Mouse (Mus musculus) liver, adult 2 months (tissue): ENCODE measurements around the gene Htra3. TPM values are rescaled to one million over a fixed set of nuclear protein-coding genes. Genes with fewer than 3 reads are reported as not detected.

ENCODE experiments used
- DNase-seq: peaks from one replicate; pipeline ENCODE4 v3.0.0-alpha.2; 2011; ENCODE audit warnings: low read depth, low spot score; ENCODE audit errors: extremely low read depth
- H3K27ac ChIP-seq: fragments of 200-500 bp; replicated peaks from 2 replicates; pipeline ENCODE4 v1.5.1; 2012; ENCODE audit warnings: low read depth, mild to moderate bottlenecking, control low read depth, inconsistent platforms, low read length; ENCODE audit not compliant: insufficient read depth
- H3K27me3 ChIP-seq: fragments of 200-500 bp; 2 replicates; pipeline ENCODE4 v1.6.1; 2012; ENCODE audit warnings: mild to moderate bottlenecking, moderate library complexity, low read length, inconsistent platforms; ENCODE audit not compliant: control insufficient read depth, insufficient read depth
- H3K36me3 ChIP-seq: fragments of 200-500 bp; 2 replicates; pipeline ENCODE4 v1.6.1; 2012; ENCODE audit warnings: low read length, inconsistent platforms; ENCODE audit not compliant: control insufficient read depth, insufficient read depth
- H3K4me1 ChIP-seq: fragments of 200-500 bp; 2 replicates; pipeline ENCODE4 v1.6.1; 2011; ENCODE audit warnings: low read length; ENCODE audit not compliant: control insufficient read depth, insufficient read depth
- H3K4me3 ChIP-seq: fragments of 200-500 bp; 2 replicates; pipeline ENCODE4 v1.5.1; 2011; ENCODE audit warnings: low read depth, mild to moderate bottlenecking, control low read depth, low read length, moderate library complexity; ENCODE audit not compliant: insufficient read depth
- H3K79me2 ChIP-seq: fragments of 200-500 bp; 2 replicates; pipeline ENCODE4 v1.6.1; 2012; ENCODE audit warnings: inconsistent platforms, mild to moderate bottlenecking, low read length, moderate library complexity; ENCODE audit not compliant: control insufficient read depth, insufficient read depth
- H3K9ac ChIP-seq: fragments of 200-500 bp; 2 replicates; pipeline ENCODE4 v1.6.1; 2012; ENCODE audit warnings: low read depth, mild to moderate bottlenecking, control low read depth, inconsistent platforms, low read length
- CTCF ChIP-seq: fragments of 200-500 bp; IDR thresholded peaks from 2 replicates; pipeline ENCODE4 v1.5.1; 2011; ENCODE audit warnings: low read depth, low read length, control low read depth
- POLR2A ChIP-seq: fragments of 200-500 bp; IDR thresholded peaks from 2 replicates; pipeline ENCODE4 v1.6.1; 2011; ENCODE audit warnings: low read length, control low read depth; ENCODE audit not compliant: insufficient read depth; ENCODE audit errors: extremely low read depth
- WGBS: fragments of 180-500 bp; shearing (Covaris S2); methylation state at CpG from one replicate; pipeline ENCODE4 v1.1.7; 2018; 5-methylcytosine and 5-hydroxymethylcytosine counted together
- polyA plus RNA-seq: library from polyadenylated mRNA; depleted of rRNA; stranded (reverse); fragments of >200 nt; gene quantifications from 2 replicates; pipeline ENCODE4 v1.2.3, GENCODE M21; 2012
- total RNA-seq: library from RNA; depleted of rRNA; stranded (reverse); fragments of >200 nt; gene quantifications from 2 replicates; pipeline ENCODE4 v1.2.3, GENCODE M21; 2014

The Htra3 gene
- total and polyA plus RNA-seq, 2 experiments: 0.83 to 0.97 TPM

DNA sequence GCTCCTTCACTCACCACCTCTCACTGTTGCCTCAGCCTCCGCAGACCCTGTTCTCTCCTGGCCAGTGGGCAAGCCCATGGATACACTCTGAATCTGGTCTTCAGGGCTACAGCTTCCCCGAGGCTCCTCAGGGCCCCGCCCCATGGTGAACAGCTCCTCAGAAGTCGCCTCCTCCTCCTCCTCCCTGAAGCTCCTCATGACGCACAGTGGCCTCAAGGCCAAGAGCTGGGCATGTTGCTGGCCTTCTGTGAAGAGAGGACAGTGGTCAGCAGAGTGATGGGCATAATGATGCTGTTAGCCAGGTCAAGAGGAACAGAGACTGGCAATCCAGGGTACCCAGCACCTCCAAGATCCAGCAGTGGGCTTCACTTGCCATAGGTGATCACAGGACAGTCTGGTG is 44.3 kb upstream of the Htra3 start:
- 71% methylated on average over 5 of the region's 5 CpGs for WGBS
- H3K27ac ChIP-seq: no peak overlapping the region
- DNase-seq: no peak

DNA sequence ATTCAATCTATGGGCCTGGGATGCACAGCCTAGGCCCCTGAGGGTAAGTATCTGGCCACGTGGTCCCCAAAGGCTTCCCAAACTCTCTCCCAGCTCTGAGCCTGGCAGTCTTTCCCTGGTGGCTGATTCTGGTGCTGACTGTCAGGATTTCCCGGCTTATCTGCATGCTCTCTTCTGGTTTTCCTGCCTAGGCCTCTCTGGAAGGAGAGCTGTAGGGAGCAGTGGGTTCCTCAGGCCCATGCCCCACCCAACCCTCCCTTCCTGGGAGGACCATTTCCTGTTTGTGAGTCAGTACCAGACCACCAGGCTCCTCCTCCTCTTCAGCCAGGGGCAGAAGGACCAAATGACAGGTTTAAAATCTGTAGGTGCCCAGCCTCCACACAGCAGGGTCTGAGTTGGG is 43.1 kb upstream of the Htra3 start:
- H3K9ac ChIP-seq: no peak overlapping the region
- H3K36me3 ChIP-seq: no peaks in the 10 kb centered on the region
- H3K27me3 ChIP-seq: no peaks in the 10 kb centered on the region
- DNase-seq: no peak
- H3K27ac ChIP-seq: peak overlapping the region; percentile 46
- WGBS: 43% methylated on average over 2 of the region's 2 CpGs
- H3K4me3 ChIP-seq: no peak overlapping the region
- TF ChIP-seq CTCF: no peak
- TF ChIP-seq POLR2A: no peak
- H3K4me1 ChIP-seq: peaks cover 3% of the 10 kb centered on the region; the same call in 1 of the 2 replicates
- 0 out of 2 replicates have a peak, but pooled peaks cover 3% of the 10 kb centered on the region for H3K79me2 ChIP-seq

More for the DNA sequence above, 44.3 kb upstream of the Htra3 start:
- H3K27me3 ChIP-seq: no peaks in the 10 kb centered on the region
- no peak for TF ChIP-seq CTCF
- no peak for TF ChIP-seq POLR2A
- H3K36me3 ChIP-seq: no peaks in the 10 kb centered on the region
- no peak overlapping the region for H3K4me3 ChIP-seq
- no peak overlapping the region for H3K9ac ChIP-seq
- H3K79me2 ChIP-seq: 0 out of 2 replicates have a peak, but pooled peaks cover 3% of the 10 kb centered on the region
- H3K4me1 ChIP-seq: peaks cover 3% of the 10 kb centered on the region; the same call in 1 of the 2 replicates

DNA sequence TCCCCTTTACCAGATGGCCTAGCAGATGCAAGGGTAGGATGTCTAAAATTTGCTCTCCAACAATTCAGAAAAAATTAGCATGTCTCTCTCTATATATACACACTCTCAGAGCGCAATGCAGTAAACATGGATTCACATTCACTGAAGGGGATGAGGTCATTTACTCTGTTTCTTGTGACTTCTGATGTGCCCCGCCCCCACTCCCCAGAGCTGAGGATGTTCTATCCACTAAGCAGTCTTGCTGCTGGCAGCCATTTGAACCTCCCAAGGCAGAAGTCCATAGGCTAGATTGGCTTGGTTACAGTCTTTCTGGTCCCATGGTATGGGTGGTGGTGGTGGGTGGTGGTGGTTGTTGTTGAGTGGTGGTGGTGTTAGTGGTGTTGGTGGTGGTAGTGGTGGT is 42.4 kb upstream of the Htra3 start:
- H3K79me2 ChIP-seq: 0 out of 2 replicates have a peak, but pooled peaks cover 2% of the 10 kb centered on the region
- no peaks in the 10 kb centered on the region for H3K27me3 ChIP-seq
- DNase-seq: no peak
- peak overlapping the region; percentile 21 for H3K27ac ChIP-seq
- WGBS: 80% methylated on average over 2 of the region's 2 CpGs
- TF ChIP-seq POLR2A: no peak
- no peak for TF ChIP-seq CTCF
- H3K9ac ChIP-seq: no peak overlapping the region
- no peak overlapping the region for H3K4me3 ChIP-seq
- no peaks in the 10 kb centered on the region for H3K36me3 ChIP-seq
- H3K4me1 ChIP-seq: peaks cover 3% of the 10 kb centered on the region; the same call in 1 of the 2 replicates

DNA sequence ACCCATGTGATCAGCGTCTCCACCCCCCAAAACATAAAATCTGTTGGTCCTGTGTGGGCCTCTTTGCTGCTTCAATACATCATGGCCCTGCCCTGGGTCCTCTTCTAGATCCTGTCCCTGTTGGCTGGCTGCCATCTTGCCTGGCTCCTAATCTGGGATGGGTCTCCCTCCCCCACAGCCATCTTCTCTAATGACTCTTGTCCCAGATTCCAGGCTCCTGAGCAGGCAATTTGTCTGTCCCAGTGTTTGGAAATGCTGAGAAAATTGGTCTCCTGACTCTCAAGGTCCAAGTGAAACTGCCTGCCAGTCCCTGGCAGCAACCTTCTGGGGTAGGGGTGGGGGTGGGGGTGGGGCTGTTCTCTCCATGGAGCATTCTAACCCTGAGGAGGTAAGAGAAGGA is 40.3 kb upstream of the Htra3 start:
- Histone ChIP-seq H3K79me2 (no peaks in the 10 kb centered on the region), H3K9ac (no peak overlapping the region), H3K4me3 (no peak overlapping the region), H3K4me1 (peaks cover 3% of the 10 kb centered on the region; the same call in 1 of the 2 replicates), H3K27ac (no peak overlapping the region), H3K36me3 (no peaks in the 10 kb centered on the region), H3K27me3 (no peaks in the 10 kb centered on the region)
- DNase-seq: no peak
- TF ChIP-seq CTCF: no peak
- no peak for TF ChIP-seq POLR2A
- 75% methylated on average over 1 of the region's 1 CpGs for WGBS

DNA sequence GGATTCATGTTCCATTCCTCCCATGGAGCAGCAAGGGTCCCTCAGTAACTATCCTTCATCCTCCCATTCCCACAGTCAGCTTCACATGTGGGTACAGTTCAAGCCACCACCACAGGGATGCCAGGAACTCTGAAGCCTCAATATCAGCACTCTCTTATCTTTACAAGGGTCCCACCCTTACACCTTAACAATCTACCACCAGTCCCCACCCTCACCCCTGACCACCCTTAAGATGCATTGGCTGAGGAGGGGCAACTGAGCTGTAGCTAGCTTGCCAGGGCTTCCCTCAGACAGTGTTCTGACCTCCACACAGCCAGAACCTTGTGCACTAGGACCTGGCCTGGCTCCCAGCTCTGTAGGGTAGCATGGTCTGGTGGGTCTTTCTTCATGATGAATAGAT is 39.8 kb upstream of the Htra3 start:
- no peaks in the 10 kb centered on the region for H3K36me3 ChIP-seq
- H3K9ac ChIP-seq: no peak overlapping the region
- no peaks in the 10 kb centered on the region for H3K79me2 ChIP-seq
- TF ChIP-seq CTCF (no peak), POLR2A (no peak)
- DNase-seq: no peak
- H3K4me1 ChIP-seq: peaks cover 3% of the 10 kb centered on the region; the same call in 1 of the 2 replicates
- no peaks in the 10 kb centered on the region for H3K27me3 ChIP-seq
- H3K27ac ChIP-seq: no peak overlapping the region
- H3K4me3 ChIP-seq: no peak overlapping the region

DNA sequence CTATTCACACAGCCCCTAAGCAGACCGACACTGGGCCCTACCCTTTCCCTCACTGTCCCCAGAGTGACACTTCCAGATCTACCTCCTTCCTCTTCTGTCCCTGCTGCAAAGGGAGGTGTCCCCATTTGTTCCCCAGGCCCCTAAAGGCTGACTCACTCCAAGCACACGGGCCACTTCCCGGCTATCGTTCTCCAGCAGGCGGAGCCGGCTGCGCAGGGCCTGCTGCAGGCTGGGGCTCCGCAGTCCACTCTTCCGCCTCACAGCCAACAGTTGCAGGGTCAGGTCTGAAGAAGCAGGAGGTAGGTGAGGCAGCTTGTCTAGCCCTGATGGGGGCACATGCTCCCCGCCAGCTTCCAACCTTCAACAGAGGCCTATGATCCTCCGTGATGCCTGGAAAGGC is 39.2 kb upstream of the Htra3 start:
- H3K27ac ChIP-seq: no peak overlapping the region
- 86% methylated on average over 11 of the region's 11 CpGs for WGBS
- H3K36me3 ChIP-seq: no peaks in the 10 kb centered on the region
- H3K79me2 ChIP-seq: no peaks in the 10 kb centered on the region
- TF ChIP-seq POLR2A: no peak
- H3K4me3 ChIP-seq: no peak overlapping the region
- no peak for DNase-seq
- peaks cover 3% of the 10 kb centered on the region; the same call in 1 of the 2 replicates for H3K4me1 ChIP-seq
- H3K27me3 ChIP-seq: no peaks in the 10 kb centered on the region
- H3K9ac ChIP-seq: no peak overlapping the region
